Mouse (Mus musculus) kidney, embryonic 15.5 days (tissue): Measurements from ENCODE around the gene Sik1. TPM values are rescaled to one million over a fixed set of nuclear protein-coding genes. Genes with fewer than 3 reads are reported as not detected.

ENCODE experiments used
- ATAC-seq: fragments of 200-750 bp; cut with Nextera tagmentation; replicated peaks from 2 replicates; pipeline ENCODE4 v1.8.0; 2017; ENCODE audit warnings: moderate TSS enrichment; ENCODE audit not compliant: low FRiP score
- H3K27ac ChIP-seq: fragments of 300-500 bp; sonication (generic); 2 replicates; pipeline ENCODE4 v1.5.1; 2015; ENCODE audit warnings: mild to moderate bottlenecking, inconsistent platforms
- H3K27me3 ChIP-seq: fragments of 300-500 bp; sonication (generic); 2 replicates; pipeline ENCODE4 v1.6.1; 2015; ENCODE audit warnings: inconsistent platforms
- H3K36me3 ChIP-seq: fragments of 300-500 bp; sonication (generic); 2 replicates; pipeline ENCODE4 v1.6.1; 2015; ENCODE audit warnings: inconsistent platforms
- H3K4me1 ChIP-seq: fragments of 300-500 bp; sonication (generic); 2 replicates; pipeline ENCODE4 v1.6.1; 2015; ENCODE audit warnings: inconsistent platforms
- H3K4me2 ChIP-seq: fragments of 300-500 bp; sonication (generic); 2 replicates; pipeline ENCODE4 v1.6.1; 2015; ENCODE audit warnings: moderate library complexity, mild to moderate bottlenecking, inconsistent platforms
- H3K4me3 ChIP-seq: fragments of 300-500 bp; sonication (generic); replicated peaks from 2 replicates; pipeline ENCODE4 v1.5.1; 2015; ENCODE audit warnings: mild to moderate bottlenecking, inconsistent platforms
- H3K9ac ChIP-seq: fragments of 300-500 bp; sonication (generic); 2 replicates; pipeline ENCODE4 v1.6.1; 2015; ENCODE audit warnings: mild to moderate bottlenecking, inconsistent platforms
- H3K9me3 ChIP-seq: fragments of 300-500 bp; sonication (generic); replicated peaks from 2 replicates; pipeline ENCODE4 v1.6.1; 2016; ENCODE audit warnings: inconsistent platforms
- WGBS: fragments of 180-500 bp; shearing (Covaris S2); methylation state at CpG from one replicate; pipeline ENCODE4 v1.1.7; 2015; ENCODE audit warnings: mixed read lengths; 5-methylcytosine and 5-hydroxymethylcytosine counted together
- polyA plus RNA-seq: library from polyadenylated mRNA; unstranded; fragments of >200 nt; fragmentation: Nextera tagmentation; extraction: Ambion mirVana; gene quantifications from 2 replicates; pipeline ENCODE4 v1.2.1, GENCODE M21; 2015

Sik1 gene
- polyA plus RNA-seq, 1 experiment from 2014 or later: 18.5 TPM

GRCm38 (mm10) chr17:31834320-31835065 is 21.1 kb downstream of the Sik1 start:
- no peaks in the 10 kb centered on the region for H3K36me3 ChIP-seq
- H3K4me2 ChIP-seq: no peak overlapping the region
- H3K9me3 ChIP-seq: no peaks in the 10 kb centered on the region
- no peak for ATAC-seq
- no peak overlapping the region for H3K9ac ChIP-seq
- WGBS: 71% methylated on average over 6 of the region's 6 CpGs
- peak overlapping the region; percentile 67 for H3K27ac ChIP-seq
- H3K27me3 ChIP-seq: no peaks in the 10 kb centered on the region
- H3K4me3 ChIP-seq: no peak overlapping the region
- H3K4me1 ChIP-seq: peaks cover 34% of the 10 kb centered on the region

- WGBS: 34% methylated on average over 7 of the region's 7 CpGs
- H3K27ac ChIP-seq: peak overlapping the region; percentile 67
- H3K4me1 ChIP-seq: peaks cover 37% of the 10 kb centered on the region
- no peak overlapping the region for H3K4me3 ChIP-seq
- ATAC-seq: no peak
- no peak overlapping the region; the same call in 1 of the 2 replicates for H3K4me2 ChIP-seq
- H3K9ac ChIP-seq: no peak overlapping the region
- H3K27me3 ChIP-seq: no peaks in the 10 kb centered on the region
- H3K9me3 ChIP-seq: no peaks in the 10 kb centered on the region
- H3K36me3 ChIP-seq: no peaks in the 10 kb centered on the region
Measured at GRCm38 (mm10) chr17:31833752-31834151, 21.9 kb downstream of the Sik1 start.

GRCm38 (mm10) chr17:31832577-31832964 is 23.0 kb downstream of the Sik1 start:
- 87% methylated on average over 9 of the region's 9 CpGs for WGBS
- H3K4me3 ChIP-seq: no peak overlapping the region

GRCm38 (mm10) chr17:31831866-31832576 is 23.6 kb downstream of the Sik1 start:
- Histone ChIP-seq H3K27me3 (no peaks in the 10 kb centered on the region), H3K27ac (no peak overlapping the region), H3K4me3 (no peak overlapping the region), H3K4me2 (no peak overlapping the region), H3K9ac (no peak overlapping the region), H3K4me1 (peaks cover 52% of the 10 kb centered on the region), H3K36me3 (no peaks in the 10 kb centered on the region), H3K9me3 (no peaks in the 10 kb centered on the region)
- no peak for ATAC-seq
- WGBS: 90% methylated on average over 14 of the region's 14 CpGs

More at GRCm38 (mm10) chr17:31832577-31832964, 23.0 kb downstream of the Sik1 start:
- no peaks in the 10 kb centered on the region for H3K27me3 ChIP-seq
- no peak overlapping the region for H3K27ac ChIP-seq
- peaks cover 48% of the 10 kb centered on the region for H3K4me1 ChIP-seq
- no peak overlapping the region for H3K9ac ChIP-seq
- ATAC-seq: no peak
- no peaks in the 10 kb centered on the region for H3K9me3 ChIP-seq
- H3K36me3 ChIP-seq: no peaks in the 10 kb centered on the region
- no peak overlapping the region for H3K4me2 ChIP-seq

- H3K4me1 ChIP-seq: peaks cover 52% of the 10 kb centered on the region
- no peaks in the 10 kb centered on the region for H3K9me3 ChIP-seq
- no peaks in the 10 kb centered on the region for H3K36me3 ChIP-seq
- ATAC-seq: no peak
- H3K4me3 ChIP-seq: no peak overlapping the region
- H3K9ac ChIP-seq: no peak overlapping the region
- no peaks in the 10 kb centered on the region for H3K27me3 ChIP-seq
- H3K4me2 ChIP-seq: no peak overlapping the region
- H3K27ac ChIP-seq: no peak overlapping the region
- WGBS: 75% methylated on average over 6 of the region's 6 CpGs
Measured at GRCm38 (mm10) chr17:31831097-31831865, 24.3 kb downstream of the Sik1 start.

GRCm38 (mm10) chr17:31830506-31831075 is 25.0 kb downstream of the Sik1 start:
- Histone ChIP-seq H3K9ac (no peak overlapping the region), H3K4me1 (peaks cover 50% of the 10 kb centered on the region), H3K4me3 (no peak overlapping the region), H3K9me3 (no peaks in the 10 kb centered on the region), H3K27me3 (no peaks in the 10 kb centered on the region), H3K27ac (no peak overlapping the region), H3K36me3 (no peaks in the 10 kb centered on the region), H3K4me2 (no peak overlapping the region)
- ATAC-seq: no peak
- 77% methylated on average over 8 of the region's 8 CpGs for WGBS

GRCm38 (mm10) chr17:31828916-31829315 is 26.7 kb downstream of the Sik1 start:
- no peak overlapping the region for H3K9ac ChIP-seq
- H3K36me3 ChIP-seq: no peaks in the 10 kb centered on the region
- H3K9me3 ChIP-seq: no peaks in the 10 kb centered on the region
- no peak for ATAC-seq
- H3K4me1 ChIP-seq: peaks cover 37% of the 10 kb centered on the region
- no peak overlapping the region for H3K27ac ChIP-seq
- H3K4me2 ChIP-seq: no peak overlapping the region
- WGBS: 96% methylated on average over 5 of the region's 5 CpGs
- H3K27me3 ChIP-seq: no peaks in the 10 kb centered on the region
- H3K4me3 ChIP-seq: no peak overlapping the region

GRCm38 (mm10) chr17:31828118-31828517 is 27.5 kb downstream of the Sik1 start:
- Histone ChIP-seq H3K27me3 (no peaks in the 10 kb centered on the region), H3K9ac (no peak overlapping the region), H3K4me1 (peaks cover 29% of the 10 kb centered on the region), H3K36me3 (no peaks in the 10 kb centered on the region), H3K4me3 (no peak overlapping the region), H3K9me3 (no peaks in the 10 kb centered on the region), H3K4me2 (no peak overlapping the region), H3K27ac (peak overlapping the region; percentile 86)
- 46% methylated on average over 5 of the region's 5 CpGs for WGBS
- peak; percentile 53; the same call in 1 of the 2 replicates for ATAC-seq

GRCm38 (mm10) chr17:31827206-31827605 is 28.4 kb downstream of the Sik1 start:
- Histone ChIP-seq H3K4me2 (no peak overlapping the region), H3K9ac (no peak overlapping the region), H3K27ac (peak overlapping the region; percentile 86), H3K4me3 (no peak overlapping the region), H3K27me3 (no peaks in the 10 kb centered on the region), H3K4me1 (peaks cover 29% of the 10 kb centered on the region), H3K9me3 (no peaks in the 10 kb centered on the region), H3K36me3 (no peaks in the 10 kb centered on the region)
- WGBS: 33% methylated on average over 5 of the region's 5 CpGs
- ATAC-seq: peak; percentile 56

- Histone ChIP-seq H3K4me1 (peaks cover 33% of the 10 kb centered on the region), H3K9me3 (no peaks in the 10 kb centered on the region), H3K36me3 (no peaks in the 10 kb centered on the region), H3K4me2 (no peak overlapping the region), H3K27ac (peak overlapping the region; percentile 86; the same call in 1 of the 2 replicates), H3K27me3 (no peaks in the 10 kb centered on the region), H3K4me3 (no peak overlapping the region), H3K9ac (no peak overlapping the region)
- ATAC-seq: no peak
- WGBS: 57% methylated on average over 6 of the region's 6 CpGs
Measured at GRCm38 (mm10) chr17:31826669-31827068, 28.9 kb downstream of the Sik1 start.

- no peak overlapping the region for H3K4me3 ChIP-seq
- no peaks in the 10 kb centered on the region for H3K9me3 ChIP-seq
- no peak overlapping the region for H3K9ac ChIP-seq
- H3K4me1 ChIP-seq: peaks cover 40% of the 10 kb centered on the region
- ATAC-seq: no peak
- H3K36me3 ChIP-seq: no peaks in the 10 kb centered on the region
- H3K27ac ChIP-seq: no peak overlapping the region
- no peaks in the 10 kb centered on the region for H3K27me3 ChIP-seq
- WGBS: 91% methylated on average over 9 of the region's 9 CpGs
- no peak overlapping the region for H3K4me2 ChIP-seq
Measured at GRCm38 (mm10) chr17:31825678-31826077, 29.9 kb downstream of the Sik1 start.
